Mouse (Mus musculus) kidney, adult 11 months (tissue): ENCODE data around the gene Dmxl2.

Experiments used
- DNase-seq: peaks from one replicate; pipeline ENCODE4 v3.0.0; 2022

Gene Dmxl2

DNA sequence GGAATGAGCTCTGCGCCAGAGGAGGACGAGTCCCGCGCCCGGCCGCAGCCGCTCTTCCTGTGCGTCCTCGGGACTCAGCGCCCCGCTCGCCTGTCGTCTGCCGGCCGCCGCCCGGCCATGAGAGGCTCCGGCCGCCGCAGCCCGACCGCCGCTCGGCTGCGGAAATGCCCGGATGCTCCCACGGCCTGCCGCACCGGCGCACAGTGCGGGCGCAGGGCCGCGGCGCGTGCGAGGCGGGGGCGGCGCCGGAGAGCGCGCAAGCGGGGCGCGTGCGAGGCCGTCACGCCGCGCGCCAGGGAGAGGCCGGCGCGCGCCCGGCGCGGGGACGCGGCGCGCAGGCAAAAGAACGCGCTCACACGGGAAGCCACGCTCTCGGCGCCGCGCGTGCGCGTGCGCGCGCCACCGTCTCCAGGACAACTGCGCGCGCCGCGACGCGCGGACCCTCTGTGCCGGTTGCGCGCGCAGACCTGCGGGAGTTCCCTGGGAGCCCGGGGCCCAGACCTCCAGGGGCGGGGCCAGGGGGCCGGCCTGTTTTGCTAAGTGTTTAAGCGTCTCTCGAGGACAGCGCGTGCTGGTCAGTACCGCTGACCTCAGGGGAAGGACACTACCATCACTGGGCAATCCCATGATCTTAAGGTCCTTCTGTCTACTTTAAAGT, at the start of gene Dmxl2:
TSS of gene Dmxl2 (minus strand) at position 174 of the 658 bp plus-strand sequence.
- DNase-seq, result peak; percentile 96

DNA sequence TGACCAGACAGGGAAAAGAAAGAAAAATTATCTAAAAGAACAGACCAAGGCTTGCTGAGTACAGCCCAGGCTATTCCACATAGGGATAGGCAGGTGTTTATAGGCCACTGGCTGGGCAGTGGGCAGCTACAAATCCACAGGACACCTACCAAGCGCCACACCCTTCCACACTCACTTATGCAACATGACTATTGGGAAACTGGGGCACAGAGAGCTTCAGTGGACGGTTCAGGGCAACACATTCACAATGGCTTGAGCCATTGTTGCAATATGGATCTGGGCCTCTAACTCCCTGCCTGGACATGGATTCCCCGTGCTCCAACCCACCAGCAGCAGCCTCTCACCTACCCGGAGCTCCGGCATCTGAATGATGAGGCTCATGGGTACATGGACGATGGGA, 48.0 kb upstream of the Dmxl2 start:
- DNase-seq, result no peak

DNA sequence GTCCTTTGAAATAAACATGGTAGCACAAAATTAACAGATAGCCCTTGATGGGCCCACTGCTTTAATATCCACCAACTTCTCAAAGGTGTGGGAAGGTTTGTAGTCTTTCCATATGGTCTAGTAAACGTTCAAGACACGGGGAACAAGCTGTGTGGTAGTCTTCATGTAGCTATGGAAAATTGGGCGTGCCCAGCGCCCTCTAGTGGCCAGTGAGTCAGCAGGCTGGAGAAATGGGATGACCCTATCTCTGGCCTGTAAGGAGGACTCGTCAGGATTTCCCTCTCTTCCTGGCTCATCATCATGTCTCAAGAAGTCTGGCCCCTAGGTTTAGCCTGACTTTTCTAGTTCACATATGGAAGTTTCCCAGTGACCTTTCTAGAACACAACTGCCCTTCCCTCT, 46.1 kb upstream of the Dmxl2 start:
- peak; percentile 46 for DNase-seq

DNA sequence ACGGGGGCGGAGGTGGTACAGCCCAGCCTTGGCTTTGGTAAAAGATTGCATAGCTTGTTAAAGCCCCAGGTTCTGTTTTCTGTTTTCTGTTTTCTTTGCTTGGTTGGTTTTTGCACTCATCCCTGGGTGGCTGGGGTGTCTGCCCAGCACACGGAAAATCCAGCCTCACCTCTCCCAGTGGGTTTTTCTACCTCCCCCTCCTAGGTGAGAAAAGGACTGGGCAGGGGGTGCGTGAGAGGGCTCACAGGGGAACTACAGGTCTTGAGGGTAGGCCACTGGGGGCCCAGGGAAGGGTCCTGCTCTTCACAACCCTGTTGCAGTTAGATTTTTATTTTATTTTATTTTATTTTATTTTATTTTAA, 43.5 kb upstream of the Dmxl2 start:
- DNase-seq, result no peak

DNA sequence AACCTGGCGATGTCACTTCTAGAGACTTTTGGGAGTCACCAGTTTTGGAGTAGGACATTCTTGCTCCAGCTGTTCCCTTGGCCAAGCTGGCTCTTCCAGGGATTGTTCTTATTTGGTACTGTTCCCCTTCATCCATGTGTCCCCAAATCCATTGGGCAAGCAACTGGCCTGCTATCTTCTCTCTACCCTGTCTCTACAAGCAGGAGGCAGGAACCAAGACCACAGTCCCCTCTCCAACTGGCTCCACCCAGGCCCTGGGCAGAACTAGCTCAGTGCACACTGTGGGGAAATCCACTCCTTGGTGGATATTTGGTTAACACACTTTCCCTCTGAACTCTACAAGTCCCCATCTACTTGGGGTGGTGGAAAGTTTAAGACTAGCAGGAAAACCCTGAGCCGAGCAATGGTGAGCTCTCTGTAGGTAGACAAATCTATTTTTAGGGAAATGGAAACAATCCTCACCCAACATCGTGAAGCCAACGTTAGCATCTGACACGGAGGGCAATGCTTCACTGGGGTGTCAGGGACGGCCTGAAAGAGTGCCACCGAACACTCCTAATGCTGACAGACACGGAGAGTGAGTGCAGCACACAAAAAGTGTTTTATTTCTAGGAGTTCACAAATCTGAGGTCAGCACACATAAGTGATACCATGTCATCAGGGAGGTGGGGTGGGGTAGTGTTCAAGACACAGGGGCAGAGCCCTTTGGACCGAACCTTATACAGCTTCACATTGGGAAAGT, 43.0 kb upstream of the Dmxl2 start:
- DNase-seq, result no peak

DNA sequence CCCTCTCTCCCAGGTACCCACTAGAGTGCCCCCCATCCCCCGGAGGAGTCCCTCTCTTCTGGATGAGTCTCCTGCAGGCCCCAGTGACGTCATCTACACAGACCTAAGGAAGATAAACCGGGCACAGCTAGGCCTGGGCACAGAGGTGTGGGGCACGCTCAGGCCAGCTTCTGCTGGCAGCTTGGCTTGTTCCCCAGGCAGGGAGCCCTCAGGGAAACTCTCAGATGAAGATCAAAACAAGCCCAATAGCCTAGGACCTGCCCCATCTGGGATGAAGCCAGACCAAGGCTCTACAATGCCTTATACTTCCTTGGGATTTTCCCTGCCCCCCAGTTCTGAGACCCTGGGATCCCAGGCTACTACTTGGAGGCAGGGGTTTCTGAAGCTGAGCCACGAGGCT, 39.4 kb upstream of the Dmxl2 start:
- no peak for DNase-seq

DNA sequence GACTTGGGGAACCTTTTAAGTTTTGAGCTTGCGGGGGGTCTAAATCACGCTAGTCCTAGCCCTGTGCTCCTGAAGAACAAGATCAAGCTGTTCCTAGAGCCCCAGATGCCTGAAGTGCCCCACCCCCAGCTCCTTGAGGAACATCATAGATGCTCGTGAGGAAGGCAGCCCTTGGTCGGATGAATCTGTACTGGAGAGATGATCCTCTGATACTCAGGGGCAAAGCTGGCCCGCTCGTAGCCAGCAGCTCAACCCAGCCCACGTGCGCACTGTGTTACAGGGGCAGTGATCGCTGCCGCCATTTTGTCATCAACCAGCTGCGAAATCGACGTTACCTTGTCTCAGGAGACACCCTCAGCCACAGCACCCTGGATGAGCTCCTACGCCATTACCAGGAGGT, 37.3 kb upstream of the Dmxl2 start, which contains the start of gene Sh2d7:
TSS of gene Sh2d7 (plus strand) at position 301 of the 400 bp plus-strand sequence.
- no peak for DNase-seq

DNA sequence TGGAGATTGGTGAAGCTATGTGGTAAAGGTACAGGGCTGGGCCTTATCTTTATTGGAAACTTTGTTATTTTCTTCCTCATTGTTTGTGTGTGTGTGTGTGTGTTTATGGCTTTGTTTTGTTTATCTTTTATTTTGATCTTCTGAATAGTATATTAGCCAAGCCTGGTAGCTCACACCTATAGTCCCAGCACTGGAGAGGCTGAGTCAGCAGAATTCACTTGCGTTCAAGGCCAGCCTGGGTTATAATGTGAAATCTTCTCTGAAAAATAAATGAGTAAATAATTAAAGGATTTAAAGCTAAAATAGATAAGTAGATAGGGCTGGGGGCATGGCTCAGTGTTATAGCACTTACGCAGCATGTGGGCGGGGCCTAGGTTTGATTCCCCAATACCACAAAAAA, 36.8 kb upstream of the Dmxl2 start:
- no peak for DNase-seq

DNA sequence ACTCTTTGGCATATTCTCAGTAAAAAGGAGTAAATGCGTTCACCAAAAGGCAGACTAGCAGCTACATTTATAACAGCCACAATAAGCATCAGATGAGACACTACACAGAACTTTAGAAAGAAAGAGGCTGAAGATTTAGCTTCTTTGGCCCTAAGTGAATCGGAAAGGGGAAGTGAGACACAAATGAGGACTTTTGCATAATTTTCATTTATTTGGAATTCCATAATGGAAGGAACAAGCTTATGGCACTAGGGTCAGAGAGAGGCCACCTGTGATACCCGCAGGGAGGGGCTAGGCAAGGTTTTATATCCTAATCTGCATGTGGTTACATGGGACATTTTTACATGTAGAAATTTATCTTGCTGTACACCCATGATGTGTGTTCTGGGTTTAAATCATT, 36.1 kb upstream of the Dmxl2 start:
- no peak for DNase-seq

DNA sequence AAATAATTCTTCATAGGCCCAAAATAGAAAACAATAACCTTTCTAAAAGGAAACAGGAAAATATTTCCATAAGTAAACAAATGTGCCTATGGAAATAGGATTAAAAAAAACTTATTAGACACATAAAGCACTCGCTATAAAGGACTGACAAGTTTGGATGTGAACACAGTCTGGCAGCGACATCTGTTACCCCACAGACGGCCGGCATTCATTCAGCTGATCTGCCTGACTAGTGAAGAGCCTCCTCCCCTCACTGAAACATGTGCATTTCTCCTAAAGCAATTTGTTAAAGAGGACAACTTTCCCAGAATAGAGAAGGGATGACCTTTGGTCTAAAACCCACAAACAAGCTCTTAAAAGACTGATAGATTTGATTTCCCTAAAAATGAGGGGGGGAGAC, 35.6 kb upstream of the Dmxl2 start:
- DNase-seq, result no peak

DNA sequence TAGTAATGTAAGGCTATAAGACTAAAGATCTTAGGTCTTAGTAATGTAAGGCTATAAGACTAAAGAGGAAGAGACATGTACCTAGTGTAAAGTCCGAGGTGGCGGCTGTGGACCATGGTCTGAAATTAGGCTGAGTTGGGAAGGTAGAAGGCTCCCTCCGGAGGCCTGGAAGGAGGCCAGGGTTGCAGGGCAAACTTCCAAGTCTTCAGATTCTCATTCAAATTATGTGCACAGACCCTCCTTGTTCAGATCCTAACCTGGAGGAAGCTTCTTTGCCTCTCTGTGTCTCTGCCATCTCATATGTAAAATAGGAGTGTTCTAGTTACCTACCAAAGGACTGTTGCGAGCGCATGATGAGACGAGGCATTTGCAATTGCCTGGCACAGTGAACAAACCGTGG, 34.8 kb upstream of the Dmxl2 start:
- DNase-seq, result peak; percentile 17

DNA sequence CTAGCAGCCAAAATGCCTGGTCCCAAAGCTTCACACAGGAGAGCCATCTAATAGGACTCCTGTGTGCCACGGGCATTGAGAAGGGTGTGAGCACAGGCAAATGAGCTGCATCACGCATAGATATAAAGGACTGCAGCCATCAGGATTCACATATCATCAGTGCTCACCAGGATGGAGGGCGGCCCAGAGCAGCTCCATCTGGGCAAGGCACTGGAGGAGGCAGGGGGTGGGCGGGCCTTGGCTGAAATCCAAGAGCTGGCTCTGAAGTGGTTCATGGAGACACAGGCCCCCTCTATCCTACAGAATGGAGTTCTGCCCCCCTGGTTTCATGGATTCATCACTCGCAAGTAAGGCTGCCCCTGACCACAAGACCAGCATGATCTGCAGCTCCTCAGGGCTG, 32.5 kb upstream of the Dmxl2 start:
- no peak for DNase-seq

DNA sequence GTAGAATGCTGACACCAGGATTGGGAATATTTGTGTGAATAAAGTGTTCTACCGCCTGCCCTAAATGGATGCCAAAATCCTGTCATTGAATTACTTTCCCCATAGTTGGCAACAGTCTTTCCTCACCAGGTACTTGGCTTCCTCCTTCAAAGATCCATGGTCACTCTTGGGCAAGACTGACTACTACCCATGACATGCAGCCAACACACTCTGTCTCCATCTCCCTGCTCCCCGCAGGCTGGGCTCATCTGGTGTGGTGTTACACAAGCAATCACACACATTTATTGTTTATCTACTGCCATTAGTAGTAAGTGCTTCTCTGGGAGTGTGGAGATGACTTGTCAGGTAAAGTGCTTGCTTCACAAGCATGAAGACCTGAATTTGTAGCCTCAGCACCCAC, 31.5 kb upstream of the Dmxl2 start:
- no peak for DNase-seq

DNA sequence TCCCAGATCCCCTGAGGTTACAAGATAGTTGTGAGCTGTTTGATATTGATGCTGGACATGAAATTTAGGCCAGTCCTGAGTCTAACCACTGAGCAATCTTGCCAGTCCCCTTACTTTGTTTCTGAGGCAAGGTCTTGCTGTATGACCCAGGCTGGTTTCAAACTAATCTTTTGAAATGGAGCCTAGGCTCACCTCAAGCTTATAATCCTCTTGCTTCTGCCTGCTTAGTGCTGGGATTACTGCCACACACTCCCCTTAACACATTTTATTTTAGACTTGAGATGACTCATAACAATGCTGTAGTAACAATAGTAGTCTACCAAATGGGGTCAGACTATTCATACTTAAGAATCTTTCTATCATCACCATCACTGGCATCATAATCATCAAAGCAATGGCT, 30.0 kb upstream of the Dmxl2 start:
- DNase-seq, result no peak

DNA sequence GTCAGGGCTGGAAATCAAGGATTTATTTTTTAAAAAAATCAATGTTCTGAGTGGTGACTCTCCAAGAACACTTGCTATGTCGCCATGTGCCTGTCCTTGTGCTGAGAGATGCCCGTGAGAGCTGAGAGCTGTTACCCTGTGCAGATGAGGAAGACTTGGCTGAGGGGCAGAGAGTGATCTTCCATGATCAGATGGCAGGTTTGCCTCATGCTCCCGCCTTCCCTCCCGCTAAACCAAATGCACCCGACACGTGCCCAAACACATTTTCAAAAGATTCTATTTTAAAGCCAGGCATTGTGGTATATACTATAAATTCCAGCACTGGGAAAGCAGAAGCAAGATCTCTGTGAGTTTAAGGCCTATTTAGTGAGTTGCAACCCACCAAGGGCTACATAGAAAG, 29.4 kb upstream of the Dmxl2 start:
- no peak for DNase-seq

DNA sequence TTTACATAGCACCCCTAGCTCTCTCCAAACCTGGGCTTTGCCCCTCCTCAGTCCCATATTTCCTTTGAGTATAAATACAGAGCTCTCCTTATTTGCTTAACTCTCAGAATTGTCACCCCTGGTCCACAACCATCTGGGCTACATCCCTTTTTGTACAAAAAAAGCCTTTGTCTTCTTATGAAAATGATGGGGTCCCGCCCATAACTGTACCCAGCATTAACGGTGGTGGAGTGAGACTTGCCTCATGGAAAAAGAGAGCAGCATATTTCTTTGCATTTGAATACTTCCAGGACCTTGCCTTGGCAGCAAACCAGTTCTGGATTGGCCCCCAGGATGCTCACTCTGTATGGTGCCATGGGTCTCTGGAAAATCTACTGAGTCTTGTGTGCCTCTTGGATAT, 28.5 kb upstream of the Dmxl2 start:
- no peak for DNase-seq

DNA sequence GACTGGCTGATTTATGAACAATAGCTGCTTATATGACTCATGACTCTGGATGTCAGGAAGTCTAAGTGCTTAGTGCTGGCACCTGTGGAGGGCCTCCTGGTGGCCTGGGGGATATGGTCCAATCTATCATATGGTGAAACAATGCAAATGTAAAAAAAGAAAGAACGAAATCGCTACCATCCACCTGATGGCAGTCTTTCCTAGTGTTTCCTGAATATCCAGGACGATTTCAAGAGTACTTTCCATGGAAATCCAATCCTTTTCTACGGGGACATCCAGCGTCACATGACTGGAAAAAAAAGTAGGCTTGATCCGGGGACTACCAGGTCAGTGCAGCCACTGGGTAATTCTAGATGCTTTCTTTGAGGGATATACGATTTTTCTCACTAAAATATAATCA, 26.3 kb upstream of the Dmxl2 start:
- no peak for DNase-seq

DNA sequence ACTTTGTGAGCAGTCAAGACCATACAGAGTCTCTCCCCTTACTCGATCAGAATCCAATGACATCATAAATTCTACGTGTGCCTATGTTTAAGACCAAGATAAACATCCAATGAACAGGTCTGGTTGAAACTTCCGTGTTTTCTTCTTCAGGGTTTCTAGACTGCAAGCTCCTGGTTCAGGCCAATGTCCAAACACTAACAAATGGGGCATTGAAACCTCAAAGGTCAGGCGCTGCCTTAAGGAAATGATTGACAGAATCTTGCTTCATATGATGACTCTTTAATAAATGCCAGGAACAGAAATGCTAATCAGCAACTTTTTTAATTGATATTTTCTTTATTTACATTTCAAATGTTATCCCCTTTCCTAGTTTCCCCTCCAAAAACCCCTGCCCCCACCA, 18.9 kb upstream of the Dmxl2 start:
- peak; percentile 77 for DNase-seq

DNA sequence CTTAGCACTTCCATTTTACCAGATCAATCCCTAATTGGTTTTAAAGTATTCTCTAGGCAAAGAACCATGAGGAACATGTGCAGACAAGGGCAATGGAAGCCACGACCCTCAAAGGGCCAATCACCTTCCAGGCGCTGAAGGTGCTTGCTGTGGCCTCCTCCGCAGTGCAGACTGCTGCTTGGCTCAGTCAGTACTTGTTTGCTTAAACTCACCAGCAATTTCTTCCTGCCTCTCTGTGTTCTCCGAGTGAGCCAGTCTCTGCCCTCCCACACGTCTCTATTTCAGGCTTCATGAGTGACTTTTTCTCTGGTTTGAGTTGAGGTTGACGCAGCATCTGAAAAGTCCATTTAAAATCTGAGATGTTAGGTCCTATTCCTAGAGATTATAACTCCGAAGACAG, 17.5 kb upstream of the Dmxl2 start:
- DNase-seq, result no peak

DNA sequence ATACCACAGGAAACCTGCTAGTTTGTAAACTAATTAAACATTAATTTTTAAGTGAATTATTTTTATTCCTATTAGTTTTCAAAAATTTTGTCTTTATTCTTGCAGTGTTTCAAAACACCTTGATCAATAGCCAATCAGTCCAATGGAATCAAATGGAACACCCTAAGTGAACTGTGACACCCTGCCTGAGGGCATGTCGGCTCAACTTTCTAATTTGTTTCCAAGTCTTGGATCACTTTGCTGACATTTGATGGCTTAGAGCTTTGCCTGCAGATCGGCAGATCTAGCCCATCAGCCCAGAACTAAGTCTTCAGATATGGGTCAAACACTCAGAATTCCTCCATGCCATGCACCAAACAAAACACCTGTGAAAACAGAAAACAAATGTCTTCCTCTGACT, 14.6 kb upstream of the Dmxl2 start:
- no peak for DNase-seq

DNA sequence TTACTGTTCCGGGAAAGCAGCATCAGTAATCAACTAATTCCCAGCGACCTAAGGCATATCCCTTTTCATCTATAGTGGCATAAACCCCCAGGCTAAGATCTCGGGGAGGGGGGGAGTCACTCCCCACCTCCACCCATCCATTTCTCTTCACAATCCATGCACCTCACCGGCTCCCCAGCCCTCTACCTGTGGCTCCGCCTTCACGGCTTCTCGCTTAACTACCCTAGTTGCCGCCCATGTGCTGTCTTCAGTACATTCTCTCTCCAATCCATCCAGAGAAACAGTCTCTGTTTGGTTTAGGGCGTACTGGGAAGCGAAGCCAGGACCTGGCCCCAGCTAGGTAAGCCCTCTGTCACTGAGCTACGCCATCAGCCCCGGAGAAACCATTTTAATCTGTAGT, 1.4 kb upstream of the Dmxl2 start:
- DNase-seq, result peak; percentile 55

DNA sequence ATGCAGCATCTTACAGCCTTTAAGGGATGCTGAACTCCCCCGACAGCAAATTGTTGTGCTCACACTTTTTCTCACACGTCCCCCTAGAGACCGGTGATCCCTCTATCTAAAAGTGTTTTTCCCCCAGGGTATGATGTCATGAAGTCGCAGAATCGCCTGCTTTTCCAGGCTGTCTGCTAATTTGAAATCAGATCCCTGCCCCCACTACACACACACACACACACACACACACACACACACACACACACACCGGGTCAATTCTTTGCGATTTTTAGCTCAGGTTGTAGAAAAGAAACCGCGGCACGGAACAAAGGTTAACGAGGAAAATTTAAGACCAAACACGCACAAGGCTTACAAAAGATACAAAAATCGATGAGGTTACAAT, 677 bp upstream of the Dmxl2 start:
- DNase-seq, result no peak

DNA sequence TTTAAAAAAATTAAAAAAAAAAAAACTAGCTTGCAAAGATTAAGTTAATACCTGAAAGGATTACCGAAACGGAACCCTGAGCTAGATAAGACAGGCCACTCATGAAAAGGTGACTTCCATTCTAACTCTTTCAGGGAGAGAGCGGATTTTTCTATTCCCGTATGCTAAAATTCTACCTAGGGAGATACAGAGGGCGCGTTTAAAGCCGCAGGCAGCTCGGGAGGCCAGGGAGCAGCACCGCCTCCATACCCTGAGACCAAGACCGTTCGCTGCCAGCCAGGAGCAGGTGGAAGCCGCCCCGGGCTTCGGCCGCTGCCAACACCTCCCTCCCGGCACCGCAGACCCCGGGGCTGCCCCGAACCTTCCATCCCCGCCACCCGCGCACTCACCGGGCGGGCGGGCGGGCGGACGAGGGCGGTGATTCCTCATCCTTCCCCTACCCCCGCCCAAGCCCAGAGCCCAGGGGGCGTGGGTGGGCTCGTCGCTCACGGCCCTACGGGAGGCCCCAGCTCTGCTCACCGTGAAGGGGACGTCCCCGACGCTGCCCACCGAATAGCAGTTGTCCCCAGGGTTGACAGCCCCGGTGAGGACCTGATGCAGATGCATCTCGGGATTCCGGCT, 484 bp downstream of the Dmxl2 start:
- DNase-seq, result peak; percentile 45

DNA sequence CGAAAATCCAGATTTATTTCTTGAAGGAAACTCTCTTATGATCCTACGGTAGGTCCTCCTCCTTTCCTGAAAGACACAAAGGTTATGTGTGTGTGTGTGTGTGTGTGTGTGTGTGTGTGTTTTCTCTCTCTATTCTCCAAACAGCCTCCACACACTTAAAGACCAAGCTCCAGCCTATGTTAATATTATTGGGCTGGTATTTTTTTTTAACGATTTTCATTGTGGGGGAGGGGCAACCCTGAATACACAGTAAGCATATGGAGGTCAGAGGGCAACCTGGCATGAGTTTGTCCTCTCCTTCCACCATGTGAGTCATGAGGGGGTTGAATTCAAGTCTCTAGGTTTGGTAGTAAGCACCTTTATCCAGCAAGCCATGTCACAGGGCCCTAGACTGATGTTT, 1.6 kb downstream of the Dmxl2 start:
- DNase-seq, result no peak

DNA sequence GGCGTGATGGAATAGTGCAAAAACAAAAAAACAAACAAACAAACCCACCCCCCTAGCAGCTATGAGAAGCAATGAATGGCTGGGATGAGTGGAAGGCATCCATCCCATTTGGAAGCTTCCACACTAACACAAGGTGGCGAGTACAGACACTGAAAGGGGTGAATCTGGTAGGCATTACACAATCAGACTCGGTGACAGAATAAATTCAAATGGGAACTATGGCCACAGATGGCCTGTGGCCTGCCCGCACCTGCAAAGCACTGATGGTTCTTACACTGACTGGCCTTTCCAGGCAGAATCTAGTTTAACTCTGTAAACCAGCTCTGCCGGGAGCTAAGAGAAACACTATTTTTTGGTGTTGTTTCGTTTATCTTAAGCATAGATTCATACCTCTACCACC, 2.1 kb downstream of the Dmxl2 start:
- DNase-seq, result no peak
